Mouse (Mus musculus): ENCODE measurements around the gene Hsd17b12.

Gene Hsd17b12

DNA sequence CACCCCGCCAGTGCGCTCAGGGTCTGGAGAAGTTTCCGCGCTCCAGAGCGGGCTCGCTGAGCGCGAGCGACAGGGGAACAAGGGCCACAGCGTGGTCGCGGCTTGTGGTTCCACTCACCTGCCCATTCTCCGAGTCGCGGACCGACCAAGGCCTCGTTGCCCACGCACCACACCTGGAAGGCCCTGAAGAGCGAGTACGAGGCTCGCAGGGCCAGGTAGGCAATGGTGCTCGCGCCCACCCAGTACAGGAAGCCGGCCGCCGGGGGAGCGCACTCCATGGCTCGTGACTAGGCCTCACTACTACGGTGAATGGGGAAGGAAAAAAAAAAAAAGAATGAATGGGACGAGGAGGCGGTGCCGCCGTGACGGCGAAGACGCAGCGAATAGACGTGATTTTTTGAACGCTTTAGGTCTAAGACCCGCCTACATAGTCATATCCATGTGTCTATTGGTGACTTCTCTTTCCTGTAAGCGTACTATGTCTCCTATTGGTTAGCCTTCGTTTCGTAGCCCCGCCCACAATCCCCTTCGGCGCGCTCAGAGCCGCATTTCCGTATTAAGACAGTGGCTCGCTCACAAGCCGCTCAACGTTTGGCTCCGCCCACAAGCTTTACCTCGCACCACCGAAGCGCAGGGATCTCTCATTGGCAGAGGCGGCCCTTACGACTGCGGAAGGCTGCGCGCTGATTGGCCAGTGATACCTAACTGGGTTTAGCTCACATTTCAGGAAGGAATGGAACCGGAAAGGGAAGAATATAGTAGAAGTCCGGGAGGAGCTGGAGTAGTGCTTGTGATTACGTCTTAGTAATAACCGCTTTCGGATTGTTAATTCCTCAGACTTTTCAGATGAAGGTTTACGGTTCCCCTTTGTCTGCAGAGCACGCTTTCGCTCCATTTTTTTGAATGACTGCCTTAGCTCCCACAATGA is at the start of gene Hsd17b12:
TSS of gene Hsd17b12 (minus strand) at position 373 of the 928 bp plus-strand sequence.
- DNase-seq (ENCODE audit: low spot score): peak; percentile 100

GRCm38 (mm10) chr2:94184906-94185305 is 27.1 kb upstream of the Hsd17b12 start:
- DNase-seq (ENCODE audit: low spot score): no peak

DNA sequence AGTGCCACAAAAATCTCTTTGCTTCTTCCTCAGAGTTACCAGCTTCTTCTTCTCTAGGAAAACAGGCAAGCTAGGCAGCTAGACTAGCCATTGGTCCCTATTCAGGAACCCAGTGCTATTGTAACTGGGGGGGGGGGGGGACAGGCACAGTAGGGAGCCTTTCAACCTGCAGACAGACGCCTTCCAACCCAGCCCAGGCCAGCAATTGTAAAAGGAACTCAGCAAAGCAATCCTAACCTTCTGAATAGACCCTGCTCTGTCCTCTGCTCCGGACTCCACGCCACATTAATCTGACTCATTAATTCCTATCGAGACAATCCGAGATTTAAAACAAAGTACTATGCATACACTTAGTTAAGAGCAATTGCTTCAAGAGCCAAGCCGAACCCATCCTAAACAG is 26.4 kb upstream of the Hsd17b12 start:
- no peak for DNase-seq (ENCODE audit: low spot score)

DNA sequence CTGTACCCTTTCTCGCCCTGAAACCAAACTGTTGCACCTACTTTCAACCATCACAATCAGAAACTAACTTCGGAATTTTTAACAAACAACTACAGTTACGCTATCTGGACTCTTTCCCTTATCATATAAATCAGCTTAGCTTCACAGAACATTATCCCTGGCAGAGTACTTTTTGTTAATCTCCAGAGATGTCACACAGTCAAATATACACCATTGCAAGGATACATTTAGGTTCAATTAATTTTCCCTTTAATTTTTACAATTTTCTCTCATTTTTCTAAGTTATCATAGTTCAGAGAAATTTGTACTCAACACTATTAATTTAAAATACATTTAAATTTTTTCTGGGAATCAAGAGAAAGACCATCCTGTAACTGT is 21.3 kb upstream of the Hsd17b12 start:
- DNase-seq (ENCODE audit: low spot score): no peak

- DNase-seq (ENCODE audit: low spot score): peak; percentile 88
Observed at GRCm38 (mm10) chr2:94178321-94179029, 20.7 kb upstream of the Hsd17b12 start.

GRCm38 (mm10) chr2:94177294-94177693 is 19.5 kb upstream of the Hsd17b12 start:
- no peak for DNase-seq (ENCODE audit: low spot score)

- no peak for DNase-seq (ENCODE audit: low spot score)
Observed at GRCm38 (mm10) chr2:94176381-94176780, 18.6 kb upstream of the Hsd17b12 start.

DNA sequence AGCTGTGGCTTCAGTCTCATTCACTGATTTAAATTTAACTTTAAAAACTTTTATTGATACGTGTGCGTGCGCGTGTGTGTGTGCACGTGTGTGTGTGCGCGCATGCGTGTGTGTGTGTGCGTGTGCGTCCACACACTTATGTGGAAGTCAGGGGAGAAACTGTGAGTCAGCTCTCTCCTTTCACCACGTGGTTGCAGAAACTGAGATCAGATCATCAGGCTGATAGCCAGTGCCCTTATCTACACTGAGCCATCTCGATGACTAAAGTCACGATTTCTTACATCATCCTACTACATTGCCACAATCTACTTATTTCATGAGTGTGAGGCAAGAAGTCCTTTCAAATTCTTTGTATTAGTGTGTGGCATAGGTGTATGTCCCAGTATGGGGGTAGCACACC is 15.8 kb upstream of the Hsd17b12 start:
- DNase-seq (ENCODE audit: low spot score): no peak

DNA sequence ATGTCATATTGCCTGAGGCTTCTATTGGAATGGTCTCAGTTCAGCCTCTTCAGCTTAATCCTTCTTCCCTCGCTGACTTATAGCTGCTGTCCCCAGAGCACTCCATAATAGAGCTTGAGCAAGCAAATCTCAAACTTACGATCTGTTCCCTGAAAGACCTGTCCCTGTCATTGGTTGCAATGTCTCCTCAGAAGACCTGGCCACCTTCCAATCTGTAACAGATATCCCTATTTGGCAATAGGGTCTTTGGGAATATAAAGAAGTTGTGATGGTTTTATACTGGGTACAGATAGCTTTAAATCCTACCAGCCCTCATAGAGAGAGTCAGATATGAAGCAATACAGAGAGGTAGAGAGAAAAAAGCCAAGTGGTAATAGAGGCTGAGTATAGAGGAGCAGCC is 5.4 kb upstream of the Hsd17b12 start:
- no peak for DNase-seq (ENCODE audit: low spot score)

GRCm38 (mm10) chr2:94162141-94162540 is 4.4 kb upstream of the Hsd17b12 start:
- no peak for DNase-seq (ENCODE audit: low spot score)

DNA sequence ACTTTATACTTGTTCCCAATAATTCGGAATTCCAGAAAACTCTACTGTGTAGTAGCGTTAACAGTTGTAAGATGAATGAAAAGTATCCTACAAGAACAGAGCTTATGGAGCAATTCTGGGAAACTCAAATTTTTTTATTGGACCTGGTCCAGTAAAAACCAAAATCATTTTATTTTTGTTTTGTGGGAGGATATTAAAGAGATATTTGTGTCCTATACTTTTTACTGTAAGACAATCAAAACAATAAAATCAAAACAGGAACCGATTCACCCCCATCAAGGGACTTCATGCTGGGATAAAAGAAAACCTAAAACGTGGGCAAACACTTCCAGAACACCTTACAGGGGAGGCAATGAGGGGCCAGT is 738 bp upstream of the Hsd17b12 start:
- DNase-seq (ENCODE audit: low spot score): no peak

- no peak for DNase-seq (ENCODE audit: low spot score)
Observed at GRCm38 (mm10) chr2:94157051-94157450, 713 bp downstream of the Hsd17b12 start.

- DNase-seq (ENCODE audit: low spot score): no peak
Observed at GRCm38 (mm10) chr2:94145146-94145542, 12.6 kb downstream of the Hsd17b12 start.

- no peak for DNase-seq (ENCODE audit: low spot score)
Observed at GRCm38 (mm10) chr2:94144520-94145145, 13.1 kb downstream of the Hsd17b12 start.

- no peak for DNase-seq (ENCODE audit: low spot score)
Observed at GRCm38 (mm10) chr2:94141293-94141692, 16.5 kb downstream of the Hsd17b12 start.

- DNase-seq (ENCODE audit: low spot score): peak; percentile 18
Observed at GRCm38 (mm10) chr2:94138469-94139390, 19.0 kb downstream of the Hsd17b12 start.

DNA sequence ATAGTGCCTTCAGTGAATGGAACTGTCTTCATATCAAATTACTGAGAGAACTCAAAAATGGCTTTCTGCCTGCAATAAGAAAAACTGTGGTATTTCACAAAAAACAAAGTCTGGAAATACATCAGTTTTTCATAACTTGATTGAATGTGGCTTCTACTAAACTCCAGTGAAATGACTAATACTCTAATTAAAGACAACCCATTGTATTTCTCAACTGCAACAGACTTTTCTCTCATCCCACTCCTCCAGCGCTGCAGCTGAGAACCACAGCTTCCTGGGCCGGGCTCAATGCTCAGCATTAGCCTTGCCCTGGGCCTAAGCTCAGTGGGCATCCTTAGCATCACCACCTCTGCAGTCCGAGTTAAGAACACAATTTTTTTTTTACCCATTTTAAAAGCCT is 20.9 kb downstream of the Hsd17b12 start:
- DNase-seq (ENCODE audit: low spot score): no peak

DNA sequence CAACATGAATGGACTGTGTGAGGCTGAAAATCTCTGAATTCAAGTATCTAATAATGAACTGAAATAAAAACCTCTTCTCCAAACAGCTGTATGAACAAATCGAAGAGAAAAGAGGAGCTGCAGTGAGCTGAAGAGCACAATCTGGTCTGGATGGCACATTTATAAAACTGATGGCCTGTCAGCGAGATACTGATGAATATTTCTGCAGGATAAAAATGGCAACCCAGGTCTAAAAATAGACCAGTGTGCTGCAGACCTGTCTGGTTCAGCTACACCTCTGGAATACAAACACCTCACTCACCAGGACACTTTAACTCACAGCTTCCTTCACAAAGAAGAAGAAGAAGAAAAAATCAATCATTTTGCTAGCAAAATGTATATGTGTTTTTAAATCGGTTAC is 29.3 kb downstream of the Hsd17b12 start:
- DNase-seq (ENCODE audit: low spot score): no peak

- no peak for DNase-seq (ENCODE audit: low spot score)
Observed at GRCm38 (mm10) chr2:94122182-94123041, 35.4 kb downstream of the Hsd17b12 start.

GRCm38 (mm10) chr2:94103758-94104157 is 54.0 kb downstream of the Hsd17b12 start:
- no peak for DNase-seq (ENCODE audit: low spot score)

GRCm38 (mm10) chr2:94089901-94090300 is 67.9 kb downstream of the Hsd17b12 start:
- DNase-seq (ENCODE audit: low spot score): no peak

Data from MN1 (cell line).